20 mouse cellular contexts compared by ENCODE assay signal in the genomic region with DNA sequence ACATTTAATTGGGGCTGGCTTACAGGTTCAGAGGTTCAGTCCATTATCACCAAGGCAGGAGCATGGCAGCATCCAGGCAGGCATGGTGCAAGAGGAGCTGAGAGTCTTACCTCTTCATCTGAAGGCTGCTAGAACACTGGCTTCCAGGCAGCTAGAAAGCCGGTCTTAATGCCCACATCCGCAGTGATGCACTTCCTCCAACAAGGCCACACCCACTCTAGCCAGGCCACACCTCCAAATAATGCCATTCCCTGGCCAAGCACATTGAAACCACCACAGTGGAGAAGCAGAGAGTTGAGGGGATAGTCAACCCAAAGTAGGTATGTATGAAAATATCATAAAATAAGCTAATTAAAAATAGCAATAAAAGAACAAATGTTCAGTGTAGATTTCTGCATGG. TPM values are rescaled to one million over a fixed set of nuclear protein-coding genes. Genes with fewer than 3 reads are reported as not detected.
A peak's percentile ranks its signal among the peaks of the same experiment; 100 is the strongest.
DNase-seq lines count a peak whose midpoint lies in the region; ATAC-seq lines count a peak whose summit lies in the region.
"Had no signal": no experiment of that assay in that cellular context is flagged by ENCODE, and none has a peak within 500 bp of the region (broad histone marks: within the 10 kb centered on the region; RNA-seq: fewer than 3 reads in every experiment).

No protein-coding gene starts in this region.

- no peak overlapping the region for H3K4me2 ChIP-seq in hindbrain, embryonic 13.5 days
- H3K4me2 ChIP-seq: embryonic facial prominence, embryonic 13.5 days; midbrain, embryonic 13.5 days; neural tube, embryonic 12.5 days had no signal

- H3K27me3 ChIP-seq in hindbrain, embryonic 13.5 days, result 0 out of 2 replicates have a peak, but pooled peaks cover 3% of the 10 kb centered on the region
- H3K27me3 ChIP-seq: embryonic facial prominence, embryonic 13.5 days; midbrain, embryonic 13.5 days; neural tube, embryonic 12.5 days had no signal

- H3K4me3 ChIP-seq in hindbrain, embryonic 13.5 days, result no peak overlapping the region
- H3K4me3 ChIP-seq: embryonic facial prominence, embryonic 13.5 days; forebrain, embryonic 10.5 days; limb, embryonic 10.5 days; midbrain, embryonic 13.5 days; neural tube, embryonic 12.5 days had no signal

- H3K36me3 ChIP-seq in hindbrain, embryonic 13.5 days, result no peaks in the 10 kb centered on the region
- H3K36me3 ChIP-seq: embryonic facial prominence, embryonic 13.5 days; forebrain, embryonic 10.5 days; limb, embryonic 10.5 days; midbrain, embryonic 13.5 days; neural tube, embryonic 12.5 days had no signal

- H3K4me1 ChIP-seq in hindbrain, embryonic 13.5 days (replicated peaks), result 0 out of 2 replicates have a peak, but pooled peaks cover 7% of the 10 kb centered on the region
- H3K4me1 ChIP-seq: midbrain, embryonic 13.5 days; neural tube, embryonic 12.5 days had no signal

- peak; percentile 41 for ATAC-seq in CD4-positive, CD25-positive, alpha-beta regulatory T cell, adult 4 months
- peak; percentile 38 for ATAC-seq in inflammation-experienced regulatory T-cells, adult 6 months
- no peak for ATAC-seq in hindbrain, embryonic 13.5 days (ENCODE audit: low FRiP score)
- ATAC-seq: midbrain, embryonic 13.5 days had no signal

- H3K9me3 ChIP-seq in hindbrain, embryonic 13.5 days, result no peaks in the 10 kb centered on the region
- H3K9me3 ChIP-seq: embryonic facial prominence, embryonic 13.5 days; forebrain, embryonic 10.5 days; limb, embryonic 10.5 days; midbrain, embryonic 13.5 days; neural tube, embryonic 12.5 days had no signal

- peak; percentile 26 for DNase-seq in cerebellum, adult 9-10 months
- no peak for DNase-seq in cerebellum, adult 9-11 months
- peak; percentile 35 for DNase-seq in naive thymus-derived CD4-positive, alpha-beta T cell, adult 2 months (ENCODE audit: low read depth)
- no peak for DNase-seq in adrenal gland, adult 18-20 months (ENCODE audit: low spot score in 2 of 2)
- DNase-seq in adrenal gland, postnatal 36 days, result no peak
- DNase-seq: cerebellum, postnatal 25 days; heart, postnatal 14 days; right cerebral cortex, postnatal 4 days; thymus, postnatal 4 days had no signal

- no peak overlapping the region for H3K9ac ChIP-seq in hindbrain, embryonic 13.5 days
- H3K9ac ChIP-seq: embryonic facial prominence, embryonic 13.5 days; midbrain, embryonic 13.5 days; neural tube, embryonic 12.5 days had no signal

- H3K27ac ChIP-seq in hindbrain, embryonic 13.5 days, result no peak overlapping the region
- H3K27ac ChIP-seq: embryonic facial prominence, embryonic 13.5 days; forebrain, embryonic 10.5 days; kidney, postnatal 0 days; limb, embryonic 10.5 days; midbrain, embryonic 13.5 days; neural tube, embryonic 12.5 days had no signal

- WGBS in hindbrain, embryonic 13.5 days, result 95% methylated on average over 2 of the region's 2 CpGs

RNA-seq across cellular contexts. Expression of gene Fcor, which starts 1.8 kb away (rescaled TPM):
- not detected for polyA plus RNA-seq in CD4-positive, CD25-positive, alpha-beta regulatory T cell, adult 4 months (2017; shearing (Covaris generic))
- not detected for polyA plus RNA-seq in inflammation-experienced regulatory T-cells, adult 6 months (2017; shearing (Covaris generic))
- total RNA-seq in adrenal gland, adult 18-20 months (2021), result 100 to 1,000 TPM in 1 of 2 experiments, 10 to 100 TPM in 1; 37.9 to 110 TPM
- 10 to 100 TPM; 46.7 to 70.7 TPM for total RNA-seq in adrenal gland, postnatal 36 days (2021)
- polyA plus RNA-seq in hindbrain, embryonic 13.5 days (2015; fragmentation: Nextera tagmentation; extraction: Ambion mirVana), result 14.6 and 16.8 TPM in 2 replicates

RNA-seq across cellular contexts. Expression of gene Mcemp1, which starts 4.8 kb away (rescaled TPM):
- polyA plus RNA-seq in CD4-positive, CD25-positive, alpha-beta regulatory T cell, adult 4 months (2017; shearing (Covaris generic)), result not detected
- polyA plus RNA-seq in inflammation-experienced regulatory T-cells, adult 6 months (2017; shearing (Covaris generic)), result under 1 TPM in 1 of 3 experiments, not detected in 2; 0.48 TPM
- under 1 TPM in 1 of 2 experiments, not detected in 1; 0.32 TPM for total RNA-seq in adrenal gland, adult 18-20 months (2021)
- under 1 TPM in 1 of 2 experiments, not detected in 1; 0.79 TPM for total RNA-seq in adrenal gland, postnatal 36 days (2021)
- 0.10 TPM in 1 of 2 replicates, not detected in the other for polyA plus RNA-seq in hindbrain, embryonic 13.5 days (2015; fragmentation: Nextera tagmentation; extraction: Ambion mirVana)
- polyA plus RNA-seq: limb, embryonic 10.5 days; midbrain, embryonic 13.5 days had no signal

RNA-seq across cellular contexts. Expression of gene Trappc5, which starts 5.7 kb away (rescaled TPM):
- 10 to 100 TPM; 20.3 to 32.6 TPM for polyA plus RNA-seq in CD4-positive, CD25-positive, alpha-beta regulatory T cell, adult 4 months (2017; shearing (Covaris generic))
- 10 to 100 TPM; 19.6 to 27.0 (median 23.3) TPM for polyA plus RNA-seq in inflammation-experienced regulatory T-cells, adult 6 months (2017; shearing (Covaris generic))
- total RNA-seq in adrenal gland, adult 18-20 months (2021), result 10 to 100 TPM; 22.4 to 23.6 TPM
- total RNA-seq in adrenal gland, postnatal 36 days (2021), result 10 to 100 TPM; 20.7 to 21.0 TPM
- polyA plus RNA-seq in hindbrain, embryonic 13.5 days (2015; fragmentation: Nextera tagmentation; extraction: Ambion mirVana), result 53.4 and 57.9 TPM in 2 replicates

RNA-seq across cellular contexts. Expression of gene Retn, which starts 14.8 kb away (rescaled TPM):
- not detected for polyA plus RNA-seq in CD4-positive, CD25-positive, alpha-beta regulatory T cell, adult 4 months (2017; shearing (Covaris generic))
- not detected for polyA plus RNA-seq in inflammation-experienced regulatory T-cells, adult 6 months (2017; shearing (Covaris generic))
- total RNA-seq in adrenal gland, adult 18-20 months (2021), result 100 to 1,000 TPM; 182 to 325 TPM
- 100 to 1,000 TPM in 1 of 2 experiments, 10 to 100 TPM in 1; 89.6 to 156 TPM for total RNA-seq in adrenal gland, postnatal 36 days (2021)
- 0.16 and 0.65 TPM in 2 replicates for polyA plus RNA-seq in hindbrain, embryonic 13.5 days (2015; fragmentation: Nextera tagmentation; extraction: Ambion mirVana)
- polyA plus RNA-seq: embryonic facial prominence, embryonic 13.5 days; liver, embryonic 16.5 days; neural tube, embryonic 12.5 days had no signal

RNA-seq across cellular contexts. Expression of gene Fcer2a, which starts 23.6 kb away (rescaled TPM):
- 10 to 100 TPM in 1 of 2 experiments, under 1 TPM in 1; 0.38 to 12.4 TPM for polyA plus RNA-seq in CD4-positive, CD25-positive, alpha-beta regulatory T cell, adult 4 months (2017; shearing (Covaris generic))
- polyA plus RNA-seq in inflammation-experienced regulatory T-cells, adult 6 months (2017; shearing (Covaris generic)), result 1 to 10 TPM in 2 of 3 experiments, under 1 TPM in 1; 0.85 to 1.9 (median 1.9) TPM
- total RNA-seq in adrenal gland, adult 18-20 months (2021), result under 1 TPM in 1 of 2 experiments, not detected in 1; 0.35 TPM
- not detected for total RNA-seq in adrenal gland, postnatal 36 days (2021)
- polyA plus RNA-seq in hindbrain, embryonic 13.5 days (2015; fragmentation: Nextera tagmentation; extraction: Ambion mirVana), result 0.36 and 0.51 TPM in 2 replicates
- total RNA-seq: layer of hippocampus, postnatal 14 days had no signal
- polyA plus RNA-seq: liver, embryonic 16.5 days had no signal

Comparison
In these comparisons a context has a peak if more than half of its experiments do, and no peak if none do; other contexts are left out.
1. DNase-seq: peak in cerebellum, adult 9-10 months (single experiment) and naive thymus-derived CD4-positive, alpha-beta T cell, adult 2 months (single experiment); none in cerebellum, adult 9-11 months (single experiment), adrenal gland, adult 18-20 months (0 of 2) and adrenal gland, postnatal 36 days (0 of 2).